Mouse (Mus musculus) kidney, adult 8-10 months (tissue): ENCODE results near the gene Gm525.
"Not testable (repeated sequence)": the region's sequence is repeated elsewhere in the genome, so short reads cannot be mapped to it uniquely, and the experiment has no call there.

Experiments
- DNase-seq, 2 experiments: peaks; one replicate each; pipeline ENCODE4 v3.0.0; 2022

The Gm525 gene

DNA sequence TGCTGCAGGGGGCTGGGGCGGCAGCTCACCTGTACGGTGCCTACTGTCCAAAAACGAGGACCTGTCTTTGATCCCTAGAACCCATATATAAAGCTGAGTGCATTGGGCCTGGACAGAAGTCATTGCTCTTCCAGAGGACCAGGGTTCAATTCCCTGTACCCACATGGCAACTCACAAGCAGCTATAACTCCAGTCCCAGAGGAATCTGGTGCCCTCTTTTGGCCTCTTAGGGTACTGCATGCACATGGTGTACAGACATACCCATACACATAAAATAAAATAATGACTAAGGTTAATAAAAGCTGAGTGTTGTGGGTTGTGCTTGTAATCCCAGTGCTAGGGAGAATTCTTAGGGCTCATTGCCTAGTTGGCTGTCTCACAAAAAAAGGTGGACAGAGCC lies 8.3 kb upstream of the Gm525 start:
- no peak for DNase-seq

DNA sequence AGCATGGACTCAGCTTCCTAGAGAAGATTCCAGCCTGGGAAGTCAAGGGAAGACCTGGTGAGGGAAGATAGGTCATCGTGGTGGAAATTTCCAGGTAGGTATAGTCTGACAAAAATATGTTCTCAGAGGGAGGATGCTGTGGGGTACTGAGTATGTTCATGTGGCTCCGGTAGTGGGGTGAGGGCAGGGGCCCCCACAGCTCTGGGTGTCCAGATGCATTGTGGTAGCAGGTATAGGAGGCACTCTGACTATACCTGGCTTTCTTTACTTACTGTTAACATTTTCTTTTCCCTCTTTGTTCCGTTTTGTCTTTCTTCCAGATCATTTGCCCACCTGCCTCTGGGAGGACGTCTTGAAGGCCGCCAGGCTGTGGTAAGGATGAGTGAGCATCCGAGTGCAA lies 7.5 kb upstream of the Gm525 start:
- DNase-seq: no peak

DNA sequence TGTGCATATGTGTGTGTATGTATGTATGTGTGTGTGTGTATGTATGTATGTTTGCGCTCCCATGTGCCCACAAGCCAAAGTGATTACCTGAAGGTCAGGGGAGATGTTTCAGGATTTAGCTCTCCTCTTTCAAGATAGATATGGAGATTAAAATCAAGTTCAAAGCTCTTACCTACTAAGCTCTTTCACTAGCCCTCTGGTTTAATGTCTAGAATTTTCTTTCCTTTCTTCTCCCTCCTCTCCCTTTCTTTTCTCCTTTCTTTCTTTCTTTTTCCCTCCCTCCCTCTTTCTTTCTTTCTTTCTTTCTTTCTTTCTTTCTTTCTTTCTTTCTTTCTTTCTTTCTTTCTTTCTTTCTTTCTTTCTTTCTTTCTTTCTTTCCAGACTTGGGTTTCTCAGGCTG lies 6.9 kb upstream of the Gm525 start, which contains the start of gene Dgke:
Gene Dgke (minus strand): TSS at position 101 of the 400 bp plus-strand sequence.
- no peak for DNase-seq

DNA sequence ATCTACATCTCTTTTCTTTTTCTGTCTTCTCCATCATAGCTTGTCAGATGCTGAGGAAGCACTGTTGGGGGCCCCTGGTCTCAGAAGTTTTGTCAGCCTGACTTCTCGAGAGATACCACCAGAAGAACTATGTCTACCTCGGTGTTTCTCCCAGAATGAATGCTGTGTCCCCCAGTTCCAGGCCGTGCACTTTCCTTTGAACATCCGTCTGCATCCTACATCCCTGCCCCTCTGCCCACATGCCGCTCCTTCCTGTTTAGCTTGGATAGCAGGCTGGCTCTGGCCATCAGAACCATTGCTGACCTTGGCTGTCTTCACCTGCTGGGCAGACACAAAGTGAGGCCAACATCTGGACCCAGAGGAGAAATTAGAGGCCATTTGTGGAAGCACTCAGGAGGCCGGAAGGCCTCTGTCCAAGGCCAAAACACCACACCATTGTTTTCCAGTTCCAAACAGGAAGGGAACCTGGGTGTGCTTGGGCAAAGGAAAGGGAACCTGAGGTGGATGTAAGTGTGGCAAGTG lies 6.3 kb upstream of the Gm525 start:
- DNase-seq: no peak

DNA sequence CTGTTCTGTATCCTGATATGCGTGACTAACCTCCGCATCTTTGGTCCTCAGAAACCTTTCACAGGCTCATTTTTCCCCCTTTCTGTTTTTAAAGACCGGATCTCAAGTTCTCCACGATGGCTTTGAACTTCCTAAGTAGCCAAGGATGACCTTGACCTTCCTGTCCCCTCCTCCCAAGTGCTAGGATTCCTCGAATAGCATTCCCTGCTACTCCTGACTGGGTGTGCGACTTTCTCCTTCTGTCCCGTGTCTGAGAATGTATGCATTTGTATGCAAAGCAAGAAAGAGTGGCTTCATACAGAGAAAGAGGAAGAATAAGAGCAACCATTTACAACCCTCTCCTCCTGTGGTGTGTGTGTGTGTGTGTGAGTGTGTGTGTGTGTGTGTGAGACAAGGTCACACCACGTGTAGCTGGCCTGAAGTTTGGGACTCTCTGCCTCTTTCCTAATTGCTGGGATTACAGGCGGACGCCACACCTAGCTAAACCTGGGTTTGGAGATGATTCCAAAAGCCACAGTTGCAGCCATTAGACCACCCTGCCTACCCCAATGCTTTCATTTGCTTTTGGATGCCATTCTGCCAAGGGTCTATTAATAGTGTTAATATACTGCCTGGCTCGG lies 5.7 kb upstream of the Gm525 start:
- DNase-seq: no peak

DNA sequence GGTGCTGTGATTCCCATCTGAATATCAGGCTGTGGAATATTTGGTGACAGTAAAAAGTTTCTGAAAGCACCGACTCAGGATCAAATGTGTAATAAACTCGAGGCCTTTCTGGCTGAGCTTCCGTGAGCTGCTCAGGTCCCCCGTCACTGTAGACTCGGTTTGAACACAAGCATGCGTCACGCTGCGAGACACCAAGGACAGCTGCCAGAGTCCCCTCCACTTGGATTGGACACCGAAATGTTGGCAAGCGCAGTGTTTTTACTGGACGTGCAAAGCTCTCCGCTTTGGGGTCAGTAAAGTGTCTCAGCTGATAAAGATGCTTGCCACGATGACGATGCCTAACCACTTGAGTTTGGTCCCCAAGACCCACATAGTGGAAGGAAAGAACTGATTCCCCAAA lies 5.0 kb upstream of the Gm525 start:
- DNase-seq: peak; percentile 20 to 22

DNA sequence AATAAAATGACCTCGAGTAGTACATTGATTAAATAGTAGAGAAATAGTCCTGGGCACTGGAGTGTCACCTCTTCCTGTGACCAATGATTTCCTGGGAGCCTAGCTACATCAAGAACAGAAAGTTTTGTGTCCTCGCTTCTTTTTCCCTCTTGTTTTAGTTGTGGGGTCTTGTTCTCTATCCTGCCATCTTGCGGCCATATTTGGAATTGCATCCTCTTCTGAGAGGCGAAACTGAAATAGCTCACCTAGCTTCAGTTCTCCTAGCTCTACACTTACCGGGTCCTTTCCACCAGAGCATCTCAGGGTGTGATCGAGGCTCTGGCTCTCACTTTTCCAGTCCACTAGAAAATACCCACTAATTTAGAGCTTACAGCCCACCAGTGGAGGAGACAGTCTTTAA lies 4.3 kb upstream of the Gm525 start:
- peak; percentile 48 to 74 for DNase-seq

DNA sequence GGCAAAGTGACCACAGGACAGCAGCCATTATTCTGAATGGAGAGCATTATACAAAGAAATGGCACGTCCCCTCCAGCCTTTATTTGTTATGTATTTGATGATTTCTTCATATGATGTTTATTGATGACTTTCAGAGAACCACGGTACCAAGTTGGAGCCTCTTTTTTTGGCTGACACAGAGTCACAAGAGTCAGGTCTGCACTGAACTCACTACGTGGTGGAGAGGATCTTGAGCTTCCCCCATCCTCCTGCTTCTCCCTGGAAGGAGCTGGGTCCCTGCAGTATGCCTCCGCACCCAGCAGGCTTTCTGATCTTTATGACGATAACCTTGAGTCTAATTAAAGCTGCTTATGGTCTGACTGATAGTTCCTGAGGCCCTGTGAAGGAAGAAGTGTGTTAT lies 2.1 kb upstream of the Gm525 start:
- no peak for DNase-seq

DNA sequence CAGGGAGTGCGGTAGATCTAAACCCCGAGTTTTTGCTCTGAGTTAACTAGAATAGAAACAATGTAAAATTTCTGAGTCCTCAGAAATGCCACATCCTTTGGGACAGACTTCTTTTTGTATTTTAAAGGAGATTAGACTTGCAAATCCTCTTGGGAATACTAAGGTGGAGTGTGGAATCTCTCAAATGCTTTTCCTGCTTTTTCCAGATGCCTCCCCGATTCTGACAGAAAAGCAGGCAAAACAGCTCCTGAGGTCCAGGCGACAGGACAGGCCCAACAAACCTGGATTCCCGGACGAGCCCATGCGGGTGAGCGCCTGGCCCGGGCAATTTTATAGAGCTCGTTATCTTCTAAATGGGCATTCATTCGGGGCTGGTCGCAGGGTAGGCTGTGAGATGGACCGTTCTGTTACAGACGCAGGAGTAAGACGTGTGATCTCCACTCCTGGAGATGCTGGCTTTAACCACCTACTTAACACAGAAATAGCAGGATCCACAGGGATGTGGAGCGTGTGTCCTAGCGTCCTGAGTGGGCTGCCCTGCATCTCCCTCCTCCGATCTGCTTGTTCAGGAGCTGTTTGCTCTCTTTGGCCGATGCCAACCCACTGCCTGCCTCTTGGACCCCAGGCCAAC lies 1.3 kb downstream of the Gm525 start:
- no peak for DNase-seq

DNA sequence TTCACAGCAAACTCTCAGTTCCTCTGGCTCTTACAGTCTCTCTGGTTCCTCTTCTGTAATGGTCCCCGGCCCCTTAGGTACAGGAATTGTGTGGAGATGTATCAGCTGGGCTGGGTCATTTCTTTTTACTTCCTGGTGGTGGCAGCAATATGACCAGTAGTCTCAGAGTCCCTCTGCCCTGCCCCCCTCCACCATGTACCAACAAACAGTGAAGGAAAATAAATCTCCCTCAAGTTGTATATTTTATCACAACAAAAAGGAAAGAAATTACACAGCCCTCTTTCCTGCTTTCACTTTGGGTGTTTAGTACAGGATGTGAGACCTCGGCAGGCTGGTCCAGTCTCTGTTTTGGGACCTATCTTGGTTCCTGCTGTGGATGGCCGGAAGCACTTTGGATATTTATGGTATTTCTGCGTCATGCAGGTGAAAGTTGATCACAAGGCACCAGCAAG lies 2.8 kb downstream of the Gm525 start:
- peak; percentile 30 to 40 for DNase-seq

DNA sequence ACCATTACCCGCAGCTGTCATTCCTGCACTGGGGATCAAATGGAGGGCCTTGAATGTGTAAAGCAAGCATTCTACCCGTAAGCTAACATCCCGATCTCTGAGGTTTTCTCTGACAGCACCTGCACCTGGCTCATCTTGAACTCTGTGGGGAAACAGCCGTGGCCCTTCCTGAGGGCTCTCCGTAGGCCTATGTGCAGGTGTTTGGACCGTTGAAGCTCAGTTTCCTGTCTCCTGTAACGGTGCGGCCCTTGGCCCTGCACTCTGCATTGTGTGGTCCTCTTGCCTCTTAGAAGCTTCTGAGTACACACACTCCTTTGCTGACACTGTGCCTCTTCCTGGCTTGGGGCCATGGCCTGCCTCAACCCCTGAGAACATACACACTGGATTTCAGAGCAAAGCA lies 4.0 kb downstream of the Gm525 start:
- no peak for DNase-seq

DNA sequence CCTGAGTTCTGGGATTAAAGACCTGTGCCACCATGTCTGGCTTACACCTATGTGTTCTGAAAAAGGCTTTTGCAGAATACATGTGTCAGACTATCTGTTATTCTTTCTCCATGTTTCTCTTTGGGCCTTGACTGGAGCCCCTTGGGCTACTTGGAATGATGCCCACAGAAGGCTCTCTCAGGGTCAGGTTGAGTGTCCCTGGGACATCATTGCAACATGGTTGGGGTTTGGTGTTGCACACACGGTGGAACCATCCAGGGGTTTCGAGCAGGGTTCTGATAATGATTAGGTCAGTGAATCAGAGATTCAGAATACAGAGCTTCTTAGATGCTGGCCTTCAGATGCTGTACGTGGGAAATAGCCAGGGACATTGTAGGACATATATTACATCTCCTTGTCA lies 4.7 kb downstream of the Gm525 start:
- no peak for DNase-seq

DNA sequence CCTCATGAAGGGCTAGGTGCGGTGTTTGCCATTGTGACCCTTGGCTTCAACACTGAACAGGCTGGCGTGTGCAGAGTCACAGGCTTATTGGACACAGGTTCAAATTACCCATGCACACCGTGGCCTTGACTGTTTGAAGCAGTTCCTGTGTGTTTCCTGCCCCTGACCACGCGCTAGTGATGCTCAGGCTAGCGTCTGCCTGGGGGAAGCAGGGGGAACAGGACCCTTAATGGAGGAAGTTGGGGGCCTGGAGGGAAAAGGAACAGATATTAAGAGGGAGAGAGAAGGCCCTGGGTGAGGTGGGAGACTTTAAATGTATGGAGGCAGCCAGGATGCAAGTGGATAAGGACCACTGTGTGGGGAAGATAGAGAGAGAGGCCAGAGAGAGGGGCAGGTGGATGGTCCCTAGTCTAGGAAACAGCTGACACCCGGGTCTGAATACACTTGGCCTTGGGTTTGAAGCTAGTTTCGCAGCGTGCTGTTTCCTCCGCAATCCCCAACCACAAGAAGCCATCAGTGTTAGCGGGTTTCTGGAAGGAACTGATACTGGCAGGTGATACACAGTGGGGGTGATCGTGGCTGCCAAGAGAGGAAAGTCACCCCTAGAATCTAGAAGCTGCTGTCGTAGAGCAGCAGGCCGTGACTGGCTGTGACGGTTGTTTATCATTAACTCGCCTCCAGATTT lies 5.5 kb downstream of the Gm525 start:
- no peak for DNase-seq

DNA sequence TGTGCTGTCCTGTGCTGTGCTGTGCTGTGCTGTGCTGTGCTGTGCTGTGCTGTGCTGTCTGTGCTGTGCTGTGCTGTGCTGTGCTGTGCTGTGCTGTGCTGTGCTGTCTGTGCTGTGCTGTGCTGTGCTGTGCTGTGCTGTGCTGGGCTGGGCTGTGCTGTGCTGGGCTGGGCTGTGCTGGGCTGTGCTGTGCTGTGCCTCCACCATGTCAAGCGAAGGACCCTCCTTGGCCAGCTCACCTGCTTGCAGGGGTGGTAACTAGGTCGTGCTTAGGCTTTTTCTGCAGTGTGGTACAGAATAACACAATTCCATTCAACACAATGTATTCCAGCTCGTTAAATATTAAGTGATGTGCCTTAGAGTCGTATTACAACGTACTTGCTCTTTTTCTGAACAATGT lies 8.3 kb downstream of the Gm525 start:
- DNase-seq: not testable (repeated sequence)

DNA sequence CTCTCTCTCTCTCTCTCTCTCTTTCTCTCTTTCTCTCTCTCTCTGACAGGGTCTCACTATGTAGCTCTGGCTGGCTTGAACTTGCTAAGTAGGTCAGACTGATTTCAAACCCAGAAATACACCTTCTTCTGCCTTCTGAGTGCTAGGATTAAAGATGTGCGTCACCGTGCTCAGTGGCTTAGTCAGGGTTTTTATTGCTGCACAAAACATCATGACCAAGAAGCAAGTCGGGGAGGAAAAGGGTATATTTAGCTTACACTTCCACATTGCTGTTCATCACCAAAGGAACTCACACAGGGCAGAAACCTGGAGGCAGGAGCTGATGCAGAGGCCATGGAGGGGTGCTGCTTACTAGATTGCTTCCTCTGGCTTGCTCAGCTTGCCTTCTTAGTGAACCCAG lies 9.1 kb downstream of the Gm525 start:
- not testable (repeated sequence) for DNase-seq

DNA sequence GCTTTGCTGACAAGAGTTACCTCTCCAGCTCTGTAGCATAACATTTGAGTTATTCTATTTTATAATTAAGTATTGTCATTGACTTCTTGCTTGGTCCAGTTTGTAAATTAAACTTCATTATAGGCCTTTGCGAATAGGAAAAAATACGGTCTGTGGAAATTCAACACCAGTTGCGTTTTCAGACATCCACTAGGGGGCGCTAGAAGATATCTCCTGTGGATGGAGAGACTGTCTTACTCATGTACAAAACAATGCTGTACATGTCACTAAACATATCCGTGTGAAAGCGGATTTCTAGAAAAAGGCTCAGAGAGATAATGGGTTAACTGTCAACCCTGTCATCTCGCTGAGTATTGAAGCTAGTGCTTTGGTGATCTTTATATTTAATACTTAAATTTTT lies 11.0 kb downstream of the Gm525 start:
- peak in 1 of 2 experiments; percentile 32 for DNase-seq

DNA sequence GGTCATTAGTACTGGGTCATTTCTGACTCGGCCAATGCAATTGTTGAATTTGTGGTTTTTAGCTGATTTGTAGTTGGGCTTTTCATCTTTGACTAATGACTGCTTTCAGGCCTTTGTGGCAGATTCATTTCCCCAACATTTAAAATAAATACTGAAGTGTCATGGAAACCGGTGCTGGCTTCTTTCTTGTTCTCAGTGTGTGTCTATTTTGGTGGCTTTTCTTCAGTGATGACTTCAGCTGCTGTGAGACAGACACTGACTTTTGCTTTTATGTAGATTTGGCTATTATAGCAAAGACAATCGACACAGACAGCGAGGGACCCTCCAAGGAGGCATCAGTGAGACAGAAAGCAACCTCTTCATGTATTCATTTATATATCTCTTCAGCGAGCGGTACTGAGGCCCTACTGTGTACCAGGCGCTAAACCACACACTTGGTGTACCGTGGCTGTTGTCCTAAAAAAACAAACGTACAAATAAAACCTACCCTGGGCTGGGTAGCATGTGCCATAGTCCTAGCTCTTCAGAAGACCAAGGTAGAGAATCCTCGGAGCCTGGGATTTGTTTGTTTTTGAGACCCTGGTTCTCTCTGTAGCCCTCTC lies 12.7 kb downstream of the Gm525 start:
- no peak for DNase-seq

DNA sequence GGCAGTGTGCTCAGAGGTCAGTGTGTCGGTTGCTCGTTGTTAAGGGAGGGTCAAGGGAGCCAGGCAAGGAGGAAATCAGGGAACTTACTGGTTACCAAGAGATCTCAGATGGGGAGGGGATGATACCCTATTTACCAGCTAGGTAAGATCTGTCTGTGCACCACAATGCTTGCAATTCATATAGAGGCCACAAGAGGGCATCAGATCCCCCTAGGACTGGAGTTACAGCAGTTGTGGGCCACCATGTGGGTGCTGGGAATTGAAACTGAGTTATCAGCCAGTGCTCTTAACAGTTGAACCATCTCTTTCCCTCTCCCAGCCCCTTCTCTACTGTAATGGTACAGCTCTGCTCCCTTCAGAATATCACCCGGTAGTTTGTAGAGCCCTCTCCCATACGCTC lies 15.1 kb downstream of the Gm525 start:
- DNase-seq: no peak

DNA sequence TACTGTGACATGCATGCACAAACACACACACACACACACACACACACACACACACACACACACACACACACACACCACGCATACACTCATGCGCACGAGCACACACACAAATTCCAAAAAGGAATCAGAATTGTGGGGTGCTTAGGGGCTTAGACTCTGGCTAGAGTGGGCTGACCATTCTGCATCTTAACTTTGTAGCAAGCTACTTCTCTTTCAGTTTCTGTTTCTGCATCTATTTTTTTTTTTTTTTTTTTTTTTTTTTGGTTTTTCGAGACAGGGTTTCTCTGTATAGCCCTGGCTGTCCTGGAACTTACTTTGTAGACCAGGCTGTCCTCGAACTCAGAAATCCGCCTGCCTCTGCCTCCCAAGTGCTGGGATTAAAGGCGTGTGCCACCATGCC lies 16.7 kb downstream of the Gm525 start:
- not testable (repeated sequence) for DNase-seq

DNA sequence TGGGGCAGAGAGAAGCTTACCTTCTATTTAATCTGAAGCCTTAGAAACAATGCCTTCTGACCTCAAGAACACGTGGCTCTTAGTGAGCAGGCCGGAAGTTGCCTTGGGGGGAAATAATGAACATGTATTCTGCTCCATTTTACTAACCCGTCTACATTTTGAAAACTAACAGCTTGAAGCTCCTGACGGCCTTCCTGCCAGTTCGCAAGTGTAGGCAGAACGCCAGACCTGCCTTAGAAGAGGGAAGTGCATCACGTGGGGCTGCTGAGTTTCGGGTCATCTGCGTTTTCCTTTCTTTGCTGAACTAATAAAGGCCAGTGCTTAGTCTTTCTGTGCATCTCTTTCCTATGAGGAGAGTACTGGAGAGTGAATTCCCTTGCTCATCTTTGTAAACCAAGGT lies 19.1 kb downstream of the Gm525 start:
- peak; percentile 23 to 32 for DNase-seq

DNA sequence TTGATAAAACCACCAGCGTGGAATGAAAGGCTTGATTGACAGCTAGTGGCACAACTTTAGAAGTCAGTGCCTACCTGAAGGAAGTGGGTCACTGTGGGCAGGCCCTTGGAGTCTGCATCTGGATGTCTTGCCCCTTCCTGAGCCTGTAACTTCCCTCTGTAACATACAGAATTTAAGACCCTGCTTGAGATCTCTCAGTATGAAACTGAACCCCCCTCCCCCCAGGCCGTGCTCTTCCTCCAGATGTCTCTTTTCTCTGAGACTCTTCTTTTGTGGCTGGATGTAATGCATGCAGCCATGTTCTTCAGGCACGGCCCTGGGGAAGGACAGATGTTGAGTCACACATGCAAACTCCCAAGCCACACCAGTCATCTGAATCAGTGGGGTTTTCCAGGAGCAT lies 21.7 kb downstream of the Gm525 start:
- no peak for DNase-seq

DNA sequence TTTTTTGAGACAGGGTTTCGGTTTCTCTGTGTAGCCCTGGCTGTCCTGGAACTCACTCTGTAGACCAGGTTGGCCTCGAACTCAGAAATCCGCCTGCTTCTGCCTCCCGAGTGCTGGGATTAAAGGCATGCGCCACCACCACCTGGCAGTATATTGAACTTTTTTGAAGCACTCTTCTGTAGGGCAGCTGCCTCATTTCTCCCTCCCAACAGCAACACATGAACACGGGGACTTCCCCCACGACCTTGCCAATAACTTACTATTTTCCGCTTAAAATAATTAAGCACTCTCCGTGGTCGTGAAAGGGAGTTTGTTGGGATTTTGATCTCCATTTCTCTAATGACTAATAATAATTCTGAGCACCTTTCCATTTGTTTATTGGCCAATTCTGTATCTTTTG lies 23.7 kb downstream of the Gm525 start:
- not testable (repeated sequence) for DNase-seq

DNA sequence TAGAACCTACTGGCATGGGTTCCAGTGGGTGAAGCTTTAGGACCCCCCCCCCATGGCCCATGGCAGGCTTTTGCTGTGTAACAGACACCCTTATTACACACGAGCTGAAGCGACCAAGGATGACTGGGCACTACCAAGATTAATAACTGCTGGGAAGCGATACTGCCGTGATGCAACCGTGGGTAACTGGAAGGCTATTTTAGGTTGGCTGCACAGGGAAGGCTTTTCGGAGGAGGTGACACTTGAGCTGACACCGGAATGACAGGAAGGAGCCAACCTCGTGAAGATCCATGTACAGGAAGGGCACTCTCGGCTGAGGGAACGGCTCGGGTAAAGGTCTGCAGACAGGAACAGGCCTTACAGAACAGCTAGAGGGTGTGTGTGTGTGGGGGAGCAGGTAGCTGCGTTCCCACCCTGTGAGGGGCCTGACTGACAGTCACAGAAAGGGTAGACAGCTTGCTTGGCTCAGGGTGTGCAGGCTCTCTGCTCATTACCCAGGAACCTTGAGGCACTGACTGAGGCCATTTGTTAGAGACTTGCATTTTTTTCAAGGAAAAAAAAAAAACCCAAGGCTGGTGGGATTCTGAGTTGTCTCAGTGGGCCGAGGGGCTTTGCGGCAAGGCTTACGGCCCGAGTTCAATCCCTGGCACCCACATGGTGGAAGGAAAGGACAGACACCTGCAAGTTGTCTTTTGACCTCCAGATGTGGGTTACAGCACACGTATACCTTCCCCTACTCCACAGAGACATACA lies 24.6 kb downstream of the Gm525 start:
- DNase-seq: no peak
